Mouse (Mus musculus): ENCODE measurements around the gene Wwc1. TPM values are rescaled to one million over a fixed set of nuclear protein-coding genes. Genes with fewer than 3 reads are reported as not detected.

Gene Wwc1
- total and polyA plus RNA-seq, 2 experiments from 2014 or later = 9.2 to 11.9 TPM

- Histone ChIP-seq H3K36me3 (ENCODE audit: insufficient read depth, low read length) (no peaks in the 10 kb centered on the region), H3K4me2 (ENCODE audit: low read depth, low read length, poor library complexity, severe bottlenecking) (no peak overlapping the region), H3K4me1 (ENCODE audit: insufficient read depth, low read length) (no peaks in the 10 kb centered on the region), H3K4me3 (ENCODE audit: low read depth, low read length) (no peak overlapping the region), H3K27me3 (ENCODE audit: insufficient read depth, low read length) (no peaks in the 10 kb centered on the region), H3K27ac (ENCODE audit: low read depth, low read length) (no peak overlapping the region), H3K9me3 (ENCODE audit: low read length) (no peaks in the 10 kb centered on the region), H3K9ac (replicated peaks; ENCODE audit: low read length, poor library complexity, severe bottlenecking) (no peak overlapping the region)
- 86% methylated on average over 3 of the region's 3 CpGs for WGBS
- DNase-seq (ENCODE audit: low spot score) (no peak), ATAC-seq (ENCODE audit: low FRiP score) (no peak)
- TF ChIP-seq CTCF (IDR thresholded peaks at IDR 0.05) = no peak
Observed at GRCm38 (mm10) chr11:35955572-35955971, 24.8 kb downstream of the Wwc1 start.

GRCm38 (mm10) chr11:35953179-35953578 lies 27.1 kb downstream of the Wwc1 start:
- no peaks in the 10 kb centered on the region for H3K4me1 ChIP-seq (ENCODE audit: insufficient read depth, low read length)
- no peak overlapping the region for H3K27ac ChIP-seq (ENCODE audit: low read depth, low read length)
- no peaks in the 10 kb centered on the region for H3K27me3 ChIP-seq (ENCODE audit: insufficient read depth, low read length)
- no peak overlapping the region for H3K9ac ChIP-seq (replicated peaks; ENCODE audit: low read length, poor library complexity, severe bottlenecking)
- no peak overlapping the region for H3K4me3 ChIP-seq (ENCODE audit: low read depth, low read length)
- ATAC-seq (ENCODE audit: low FRiP score) (no peak), DNase-seq (ENCODE audit: low spot score) (no peak)
- H3K36me3 ChIP-seq (ENCODE audit: insufficient read depth, low read length) = no peaks in the 10 kb centered on the region
- no peak for TF ChIP-seq CTCF (IDR thresholded peaks at IDR 0.05)
- no peaks in the 10 kb centered on the region for H3K9me3 ChIP-seq (ENCODE audit: low read length)
- H3K4me2 ChIP-seq (ENCODE audit: low read depth, low read length, poor library complexity, severe bottlenecking) = no peak overlapping the region
- 90% methylated on average over 4 of the region's 4 CpGs for WGBS

- H3K4me3 ChIP-seq (ENCODE audit: low read depth, low read length) = no peak overlapping the region
- TF ChIP-seq CTCF (IDR thresholded peaks at IDR 0.05) = no peak
- H3K27me3 ChIP-seq (ENCODE audit: insufficient read depth, low read length) = no peaks in the 10 kb centered on the region
- WGBS = 60% methylated on average over 4 of the region's 4 CpGs
- no peaks in the 10 kb centered on the region for H3K4me1 ChIP-seq (ENCODE audit: insufficient read depth, low read length)
- H3K9me3 ChIP-seq (ENCODE audit: low read length) = no peaks in the 10 kb centered on the region
- H3K9ac ChIP-seq (replicated peaks; ENCODE audit: low read length, poor library complexity, severe bottlenecking) = no peak overlapping the region
- no peaks in the 10 kb centered on the region for H3K36me3 ChIP-seq (ENCODE audit: insufficient read depth, low read length)
- no peak overlapping the region for H3K27ac ChIP-seq (ENCODE audit: low read depth, low read length)
- DNase-seq (ENCODE audit: low spot score) (no peak), ATAC-seq (ENCODE audit: low FRiP score) (no peak)
- no peak overlapping the region for H3K4me2 ChIP-seq (ENCODE audit: low read depth, low read length, poor library complexity, severe bottlenecking)
Observed at GRCm38 (mm10) chr11:35951727-35952065, 28.6 kb downstream of the Wwc1 start.

GRCm38 (mm10) chr11:35951058-35951726 lies 29.1 kb downstream of the Wwc1 start:
- H3K9ac ChIP-seq (replicated peaks; ENCODE audit: low read length, poor library complexity, severe bottlenecking) = no peak overlapping the region
- H3K4me2 ChIP-seq (ENCODE audit: low read depth, low read length, poor library complexity, severe bottlenecking) = no peak overlapping the region
- no peak overlapping the region for H3K27ac ChIP-seq (ENCODE audit: low read depth, low read length)
- 88% methylated on average over 15 of the region's 15 CpGs for WGBS
- no peaks in the 10 kb centered on the region for H3K27me3 ChIP-seq (ENCODE audit: insufficient read depth, low read length)
- no peak for TF ChIP-seq CTCF (IDR thresholded peaks at IDR 0.05)
- H3K9me3 ChIP-seq (ENCODE audit: low read length) = no peaks in the 10 kb centered on the region
- no peaks in the 10 kb centered on the region for H3K4me1 ChIP-seq (ENCODE audit: insufficient read depth, low read length)
- no peak overlapping the region for H3K4me3 ChIP-seq (ENCODE audit: low read depth, low read length)
- no peak for ATAC-seq (ENCODE audit: low FRiP score)
- no peaks in the 10 kb centered on the region for H3K36me3 ChIP-seq (ENCODE audit: insufficient read depth, low read length)
- DNase-seq (ENCODE audit: low spot score) = no peak

- Histone ChIP-seq H3K27me3 (ENCODE audit: insufficient read depth, low read length) (no peaks in the 10 kb centered on the region), H3K36me3 (ENCODE audit: insufficient read depth, low read length) (no peaks in the 10 kb centered on the region), H3K4me2 (ENCODE audit: low read depth, low read length, poor library complexity, severe bottlenecking) (no peak overlapping the region), H3K9me3 (ENCODE audit: low read length) (no peaks in the 10 kb centered on the region), H3K4me3 (ENCODE audit: low read depth, low read length) (no peak overlapping the region), H3K27ac (ENCODE audit: low read depth, low read length) (no peak overlapping the region), H3K4me1 (ENCODE audit: insufficient read depth, low read length) (no peaks in the 10 kb centered on the region), H3K9ac (replicated peaks; ENCODE audit: low read length, poor library complexity, severe bottlenecking) (no peak overlapping the region)
- no peak for TF ChIP-seq CTCF (IDR thresholded peaks at IDR 0.05)
- ATAC-seq (ENCODE audit: low FRiP score) = no peak
- DNase-seq (ENCODE audit: low spot score) = no peak
- WGBS = 77% methylated on average over 7 of the region's 7 CpGs
Observed at GRCm38 (mm10) chr11:35950466-35950865, 29.9 kb downstream of the Wwc1 start.

GRCm38 (mm10) chr11:35950011-35950410 lies 30.3 kb downstream of the Wwc1 start:
- TF ChIP-seq CTCF (IDR thresholded peaks at IDR 0.05) = no peak
- DNase-seq (ENCODE audit: low spot score) = no peak
- no peak for ATAC-seq (ENCODE audit: low FRiP score)

More at GRCm38 (mm10) chr11:35950011-35950410, 30.3 kb downstream of the Wwc1 start:
- Histone ChIP-seq H3K4me3 (ENCODE audit: low read depth, low read length) (no peak overlapping the region), H3K9me3 (ENCODE audit: low read length) (no peaks in the 10 kb centered on the region), H3K4me2 (ENCODE audit: low read depth, low read length, poor library complexity, severe bottlenecking) (no peak overlapping the region), H3K9ac (replicated peaks; ENCODE audit: low read length, poor library complexity, severe bottlenecking) (no peak overlapping the region), H3K4me1 (ENCODE audit: insufficient read depth, low read length) (no peaks in the 10 kb centered on the region), H3K36me3 (ENCODE audit: insufficient read depth, low read length) (no peaks in the 10 kb centered on the region), H3K27ac (ENCODE audit: low read depth, low read length) (no peak overlapping the region), H3K27me3 (ENCODE audit: insufficient read depth, low read length) (no peaks in the 10 kb centered on the region)
- 82% methylated on average over 3 of the region's 3 CpGs for WGBS
